Mouse (Mus musculus) thymus, adult 2 months (tissue): ENCODE data around the gene Ap5s1. TPM values are rescaled to one million over a fixed set of nuclear protein-coding genes. Genes with fewer than 3 reads are reported as not detected.

Experiments
- DNase-seq: peaks from one replicate; pipeline ENCODE4 v3.0.0; 2021
- H3K27ac ChIP-seq: fragments of 200-500 bp; 2 replicates; pipeline ENCODE4 v1.5.1; 2012; ENCODE audit warnings: low read length, control low read depth; ENCODE audit not compliant: control insufficient read depth, insufficient read depth
- H3K27me3 ChIP-seq: fragments of 200-500 bp; 2 replicates; pipeline ENCODE4 v1.6.1; 2012; ENCODE audit warnings: mild to moderate bottlenecking, low read length, moderate library complexity, mixed read lengths; ENCODE audit not compliant: control insufficient read depth, insufficient read depth
- H3K36me3 ChIP-seq: fragments of 200-500 bp; 2 replicates; pipeline ENCODE4 v1.6.1; 2012; ENCODE audit warnings: mild to moderate bottlenecking, low read length, moderate library complexity; ENCODE audit not compliant: control insufficient read depth, insufficient read depth
- H3K4me1 ChIP-seq: fragments of 200-500 bp; replicated peaks from 2 replicates; pipeline ENCODE4 v1.6.1; 2012; ENCODE audit warnings: low read length; ENCODE audit not compliant: control insufficient read depth, insufficient read depth
- H3K4me3 ChIP-seq: fragments of 200-500 bp; 2 replicates; pipeline ENCODE4 v1.5.1; 2012; ENCODE audit warnings: mild to moderate bottlenecking, low read length, control low read depth, moderate library complexity; ENCODE audit not compliant: control insufficient read depth, insufficient read depth
- CTCF ChIP-seq: fragments of 200-500 bp; IDR thresholded peaks from 2 replicates; pipeline ENCODE4 v1.5.1; 2012; ENCODE audit warnings: mild to moderate bottlenecking, control low read depth, low read length, moderate library complexity, borderline replicate concordance; ENCODE audit not compliant: control insufficient read depth, poor library complexity, insufficient read depth; ENCODE audit errors: extremely low read depth
- POLR2A ChIP-seq: fragments of 200-500 bp; IDR thresholded peaks from 2 replicates; pipeline ENCODE4 v1.6.1; 2012; ENCODE audit warnings: mild to moderate bottlenecking, low read length, control low read depth, moderate library complexity; ENCODE audit not compliant: control insufficient read depth, poor library complexity, insufficient read depth; ENCODE audit errors: extremely low read depth
- WGBS: fragments of 180-500 bp; shearing (Covaris S2); methylation state at CpG from one replicate; pipeline ENCODE4 v1.1.7; 2018; 5-methylcytosine and 5-hydroxymethylcytosine counted together
- polyA plus RNA-seq: library from polyadenylated mRNA; depleted of rRNA; stranded (reverse); fragments of >200 nt; gene quantifications from 2 replicates; pipeline ENCODE4 v1.2.3, GENCODE M21; 2012; rRNA removed

The Ap5s1 gene
- polyA plus RNA-seq, 1 experiment, result 52.7 TPM

GRCm38 (mm10) chr2:131255738-131256137 is 48.9 kb downstream of the Ap5s1 start:
- WGBS, result 73% methylated on average over 3 of the region's 3 CpGs
- Histone ChIP-seq H3K27ac (no peak overlapping the region), H3K4me1 (no peaks in the 10 kb centered on the region), H3K36me3 (no peaks in the 10 kb centered on the region), H3K27me3 (no peaks in the 10 kb centered on the region), H3K4me3 (no peak overlapping the region)
- no peak for TF ChIP-seq POLR2A
- no peak for TF ChIP-seq CTCF
- peak; percentile 24 for DNase-seq

- H3K4me3 ChIP-seq, result no peak overlapping the region
- WGBS, result 73% methylated on average over 8 of the region's 8 CpGs
Measured at GRCm38 (mm10) chr2:131258693-131259092, 51.8 kb downstream of the Ap5s1 start.

GRCm38 (mm10) chr2:131260544-131261307 is 53.8 kb downstream of the Ap5s1 start:
- WGBS, result 92% methylated on average over 9 of the region's 9 CpGs
- H3K36me3 ChIP-seq, result no peaks in the 10 kb centered on the region
- H3K4me3 ChIP-seq, result no peak overlapping the region
- no peaks in the 10 kb centered on the region for H3K27me3 ChIP-seq
- TF ChIP-seq POLR2A, result no peak
- TF ChIP-seq CTCF, result no peak
- H3K27ac ChIP-seq, result no peak overlapping the region
- no peak for DNase-seq
- peaks cover 14% of the 10 kb centered on the region for H3K4me1 ChIP-seq

More at GRCm38 (mm10) chr2:131258693-131259092, 51.8 kb downstream of the Ap5s1 start:
- Histone ChIP-seq H3K27ac (no peak overlapping the region), H3K36me3 (no peaks in the 10 kb centered on the region), H3K4me1 (0 out of 2 replicates have a peak, but pooled peaks cover 2% of the 10 kb centered on the region), H3K27me3 (no peaks in the 10 kb centered on the region)
- TF ChIP-seq CTCF (no peak), POLR2A (no peak)
- DNase-seq, result no peak

GRCm38 (mm10) chr2:131261481-131262212 is 54.8 kb downstream of the Ap5s1 start:
- H3K27me3 ChIP-seq, result no peaks in the 10 kb centered on the region
- H3K4me1 ChIP-seq, result peaks cover 14% of the 10 kb centered on the region
- WGBS, result 19% methylated on average over 10 of the region's 10 CpGs
- no peak for DNase-seq
- no peak for TF ChIP-seq CTCF
- no peak for TF ChIP-seq POLR2A
- H3K27ac ChIP-seq, result peak overlapping the region; percentile 72
- peak overlapping the region; percentile 61 for H3K4me3 ChIP-seq
- no peaks in the 10 kb centered on the region for H3K36me3 ChIP-seq

- DNase-seq, result peak; percentile 99
- Histone ChIP-seq H3K27ac (peak within 1 kb of the TSS; percentile 86), H3K27me3 (no peaks in the 10 kb centered on the region), H3K4me1 (peaks cover 14% of the 10 kb centered on the region), H3K4me3 (peak within 1 kb of the TSS; percentile 82), H3K36me3 (no peaks in the 10 kb centered on the region)
- peak; percentile 99 for TF ChIP-seq POLR2A
- TF ChIP-seq CTCF, result 0 out of 2 replicates have a peak, but pooled peaks have one; percentile 48
- under 1% methylated on average over 48 of the region's 49 CpGs for WGBS
Measured at GRCm38 (mm10) chr2:131262213-131262672, 55.4 kb downstream of the Ap5s1 start, which contains the start of gene Pank2. Gene Pank2 (plus strand): TSS chr2:131262495.

Other genes starting within 250 kb of the Ap5s1 start
- 12.7 and 14.3 TPM in 2 replicates for gene Gfra4, start 164.0 kb upstream of the Ap5s1 start, polyA plus RNA-seq
- 4.2 and 7.7 TPM in 2 replicates for gene Adam33, start 143.3 kb upstream of the Ap5s1 start, polyA plus RNA-seq
- gene Siglec1, start 120.3 kb upstream of the Ap5s1 start, polyA plus RNA-seq, result 10.4 and 14.5 TPM in 2 replicates
- 3.1 and 3.5 TPM in 2 replicates for gene Hspa12b, start 79.8 kb upstream of the Ap5s1 start, polyA plus RNA-seq
- not detected in 2 replicates for gene Gm11037, start 73.6 kb upstream of the Ap5s1 start, polyA plus RNA-seq
- 108 and 135 TPM in 2 replicates for gene 1700037H04Rik, start 47.0 kb upstream of the Ap5s1 start, polyA plus RNA-seq
- gene Cenpb, start 27.0 kb upstream of the Ap5s1 start, polyA plus RNA-seq, result 45.6 and 52.5 TPM in 2 replicates
- gene Cdc25b, start 20.1 kb upstream of the Ap5s1 start, polyA plus RNA-seq, result 121 and 150 TPM in 2 replicates
- 8.3 and 8.7 TPM in 2 replicates for gene Spef1, start 19.8 kb upstream of the Ap5s1 start, polyA plus RNA-seq
- 53.0 and 59.8 TPM in 2 replicates for gene Mavs, start 27.0 kb downstream of the Ap5s1 start, polyA plus RNA-seq
- 25.4 and 27.4 TPM in 2 replicates for gene Pank2, start 55.4 kb downstream of the Ap5s1 start, polyA plus RNA-seq
- 2.4 and 2.9 TPM in 2 replicates for gene Rnf24, start 145.8 kb downstream of the Ap5s1 start, polyA plus RNA-seq